Mouse (Mus musculus): ENCODE measurements around the gene Myh6.
"Not testable (repeated sequence)": the region's sequence is repeated elsewhere in the genome, so short reads cannot be mapped to it uniquely, and the experiment has no call there.

Gene Myh6

DNA sequence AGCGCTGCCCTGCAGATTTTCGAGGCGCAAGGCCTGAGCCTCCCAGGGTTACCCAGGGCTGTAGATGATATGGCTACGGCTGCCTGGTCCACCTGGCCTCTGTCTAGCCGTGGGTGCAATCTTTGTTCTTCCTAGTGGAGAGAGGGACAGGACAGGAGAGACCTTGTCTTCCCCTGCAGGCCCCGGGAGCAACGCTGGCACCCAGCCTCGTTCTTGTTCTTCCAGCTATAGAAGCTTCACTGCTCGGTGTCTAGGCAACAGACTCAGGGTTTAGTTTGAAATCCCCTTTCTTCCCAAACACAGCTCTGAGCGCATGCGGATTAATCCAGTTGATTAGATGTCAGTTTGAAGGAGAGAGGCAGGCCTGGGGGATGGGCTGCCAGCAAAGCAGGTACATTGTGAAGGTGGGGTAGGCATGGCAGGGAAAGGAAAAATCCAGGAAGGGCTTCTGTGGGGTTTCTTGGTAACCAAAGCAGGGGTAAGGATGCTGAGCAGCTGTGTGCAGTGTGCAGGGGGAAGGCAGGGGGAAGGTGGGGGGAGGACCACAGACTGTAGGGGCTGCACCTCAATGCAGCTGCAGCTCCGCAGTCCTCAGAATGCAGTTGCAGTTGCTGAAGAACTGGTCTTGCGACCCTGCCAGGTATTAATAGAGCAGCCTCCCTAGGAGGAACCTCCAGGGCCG lies 28.9 kb upstream of the Myh6 start:
- no peak for DNase-seq (ENCODE audit: inconsistent age in 2 of 2, low spot score in 1 of 2)

DNA sequence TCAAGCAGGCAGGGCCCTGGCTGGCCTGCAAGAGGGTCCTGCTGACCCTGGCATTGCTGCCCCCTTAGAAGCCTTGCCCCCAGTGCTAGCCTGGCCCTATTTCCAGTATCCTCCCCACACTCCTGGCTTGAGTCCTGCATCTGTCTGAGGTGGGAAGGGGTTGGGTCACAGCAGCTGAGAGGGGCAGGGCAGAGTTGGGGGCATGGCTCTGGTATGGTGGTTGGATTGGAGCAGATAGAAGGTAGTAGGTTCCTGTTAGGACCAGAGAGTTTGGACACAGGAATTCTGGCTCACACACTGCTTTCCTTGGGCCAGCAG lies 28.1 kb upstream of the Myh6 start:
- DNase-seq (ENCODE audit: inconsistent age in 2 of 2, low spot score in 1 of 2) = no peak

DNA sequence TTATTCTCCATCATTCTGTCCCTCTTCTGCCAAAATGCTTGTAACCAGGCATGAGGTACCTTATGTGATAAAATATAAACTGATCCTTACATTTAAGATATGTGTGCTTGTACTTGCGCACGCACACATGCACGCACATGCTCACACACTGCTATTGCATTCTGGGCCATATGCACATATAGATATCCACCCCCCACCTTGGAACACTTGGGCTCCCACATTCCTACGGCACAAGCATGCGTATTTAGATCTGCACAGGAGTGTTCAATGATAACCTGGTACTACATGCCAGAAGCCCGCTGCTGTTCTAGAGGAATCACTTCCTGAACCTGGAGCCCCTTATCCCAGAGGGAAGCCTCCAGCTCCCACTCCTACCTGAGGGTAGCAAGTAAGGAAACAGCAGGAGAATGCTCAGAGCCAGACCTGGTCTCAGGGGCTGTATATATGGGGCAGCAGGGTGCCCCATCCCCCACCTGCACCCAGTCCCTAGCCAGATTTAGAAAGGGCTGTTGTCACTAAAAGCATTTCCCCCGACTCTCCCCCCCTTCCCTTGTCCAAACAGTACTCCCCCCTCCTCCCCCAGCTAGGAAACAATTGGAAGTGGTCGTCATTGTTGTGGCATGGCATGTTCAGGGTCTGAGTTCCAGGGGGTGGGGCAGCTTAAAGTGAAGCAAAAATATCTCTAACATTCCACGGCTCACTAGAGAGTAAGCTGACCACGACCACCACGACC lies 27.6 kb upstream of the Myh6 start, which contains the start of gene Myh7:
Myh7 (minus strand) TSS at position 491 of the 733 bp plus-strand sequence.
- DNase-seq (ENCODE audit: inconsistent age in 2 of 2, low spot score in 1 of 2) = no peak

DNA sequence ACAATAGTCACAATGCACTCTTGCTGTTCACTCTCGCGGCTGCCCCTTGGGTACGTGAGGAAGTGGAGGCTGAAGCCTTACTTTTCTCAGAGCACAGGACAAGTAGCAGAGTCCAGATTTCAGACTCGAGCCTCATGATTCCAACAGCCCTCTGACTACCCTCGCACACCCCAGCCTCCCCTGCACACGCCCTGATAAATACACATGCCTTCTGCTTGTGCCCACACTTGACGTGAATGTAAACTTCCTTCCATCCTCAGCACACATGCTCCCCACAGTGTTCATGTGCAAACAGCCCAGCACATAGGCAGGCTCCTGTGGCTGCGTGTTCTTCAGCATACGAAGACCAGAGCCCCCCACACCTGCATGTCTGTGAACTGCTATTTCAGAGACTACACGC lies 26.9 kb upstream of the Myh6 start:
- no peak for DNase-seq (ENCODE audit: inconsistent age in 2 of 2, low spot score in 1 of 2)

DNA sequence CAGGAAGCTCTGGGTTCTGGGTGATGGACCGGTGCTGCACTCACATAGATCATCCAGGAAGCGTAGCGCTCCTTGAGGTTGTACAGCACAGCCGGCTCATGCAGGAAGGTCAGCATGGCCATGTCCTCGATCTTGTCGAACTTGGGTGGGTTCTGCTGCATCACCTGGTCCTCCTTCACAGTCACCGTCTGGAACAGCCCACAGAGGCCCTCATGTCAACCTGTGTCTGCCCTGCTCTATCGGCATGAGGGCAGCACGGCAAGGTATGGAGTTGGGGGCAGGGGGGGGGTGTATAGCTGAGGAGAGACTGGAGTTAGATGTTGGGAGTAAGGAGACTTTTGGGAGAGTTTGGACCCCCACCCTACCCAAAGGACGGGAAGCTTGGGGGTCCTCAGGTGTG lies 25.5 kb upstream of the Myh6 start:
- no peak for DNase-seq (ENCODE audit: inconsistent age in 2 of 2, low spot score in 1 of 2)

GRCm38 (mm10) chr14:54989886-54990441 lies 23.2 kb upstream of the Myh6 start:
- DNase-seq (ENCODE audit: inconsistent age in 2 of 2, low spot score in 1 of 2) = no peak

DNA sequence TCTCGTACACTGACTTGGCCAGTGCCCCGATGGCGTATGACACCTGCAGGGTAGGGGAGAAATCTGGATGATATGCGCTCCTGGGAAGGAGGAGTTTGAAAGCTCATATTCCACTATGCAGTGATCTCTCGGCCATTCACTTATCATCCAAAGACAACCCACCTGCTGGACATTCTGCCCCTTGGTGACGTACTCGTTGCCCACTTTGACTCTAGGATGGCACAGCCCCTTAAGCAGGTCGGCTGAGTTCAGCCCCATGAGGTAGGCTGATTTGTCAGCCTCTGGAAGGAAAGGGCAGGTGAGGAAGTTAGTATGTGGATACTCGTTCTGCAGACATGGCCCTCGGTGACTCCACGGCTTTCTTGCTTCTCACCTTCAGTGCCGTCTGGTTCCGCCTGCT lies 22.2 kb upstream of the Myh6 start:
- DNase-seq (ENCODE audit: inconsistent age in 2 of 2, low spot score in 1 of 2) = no peak

DNA sequence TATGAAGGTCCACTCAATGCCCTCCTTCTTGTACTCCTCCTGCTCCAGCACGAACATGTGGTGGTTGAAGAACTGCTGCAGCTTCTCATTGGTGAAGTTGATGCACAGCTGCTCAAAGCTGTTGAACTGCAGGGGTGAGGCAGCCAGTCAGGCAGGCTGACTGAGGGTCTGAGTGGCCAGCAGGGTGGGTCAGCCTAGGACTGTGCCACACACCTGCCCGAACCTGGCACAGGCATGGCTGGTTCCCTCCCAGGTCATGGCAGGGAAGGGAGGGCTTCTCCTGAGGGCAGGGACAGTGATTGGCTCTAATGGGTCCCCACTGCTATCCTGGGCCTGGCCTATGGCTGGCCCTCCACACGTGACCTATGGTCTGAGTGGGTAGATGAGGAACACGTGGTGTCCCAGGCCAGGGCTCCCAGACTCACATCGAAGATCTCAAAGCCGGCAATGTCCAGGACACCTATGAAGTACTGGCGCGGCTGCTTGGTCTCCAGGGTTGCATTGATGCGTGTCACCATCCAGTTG lies 21.7 kb upstream of the Myh6 start:
- DNase-seq (ENCODE audit: inconsistent age in 2 of 2, low spot score in 1 of 2) = not testable (repeated sequence)

- DNase-seq (ENCODE audit: inconsistent age in 2 of 2, low spot score in 1 of 2) = no peak
Observed at GRCm38 (mm10) chr14:54981934-54982333, 15.2 kb upstream of the Myh6 start.

DNA sequence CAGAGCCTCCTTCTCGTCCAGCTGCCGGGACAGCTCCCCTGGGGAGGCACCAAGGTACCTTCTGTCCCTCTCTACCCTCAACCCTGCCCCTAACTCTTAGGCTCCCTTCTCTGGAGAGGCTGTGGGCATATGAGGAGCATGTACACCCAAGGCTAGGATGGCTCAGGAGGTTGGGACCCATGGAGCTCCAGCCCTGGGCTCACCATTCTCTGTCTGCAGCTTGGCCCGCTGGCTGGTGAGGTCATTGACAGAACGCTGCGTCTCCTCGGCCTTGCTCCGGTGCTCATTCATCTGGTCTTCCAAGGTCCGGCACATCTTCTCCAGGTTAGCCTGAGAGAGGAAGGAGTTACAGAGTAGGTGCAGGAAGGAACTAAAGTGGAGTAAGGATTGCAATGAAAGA lies 11.9 kb upstream of the Myh6 start:
- no peak for DNase-seq (ENCODE audit: inconsistent age in 2 of 2, low spot score in 1 of 2)

DNA sequence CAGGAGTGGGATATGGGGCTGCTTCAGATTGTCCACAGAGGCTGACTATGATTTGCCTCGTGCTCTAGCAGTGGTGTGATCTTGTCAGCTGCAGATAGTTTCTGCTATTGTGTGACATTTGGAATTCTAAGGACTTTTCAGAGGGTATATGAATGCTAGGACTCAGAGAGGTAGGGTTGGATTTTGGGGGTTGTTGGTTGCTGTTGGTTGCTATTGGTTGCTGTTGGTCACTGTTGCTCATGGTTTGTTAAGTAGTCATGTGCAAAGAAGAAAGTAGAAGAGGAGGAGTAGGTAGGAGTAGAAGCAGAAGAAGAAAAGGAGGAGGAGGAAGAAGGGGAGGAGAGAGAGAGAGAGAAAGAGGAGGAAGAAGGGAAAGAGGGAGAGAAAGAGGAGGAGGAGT lies 9.9 kb upstream of the Myh6 start, which contains the start of gene Gm17428:
Gm17428 (plus strand) TSS at position 301 of the 400 bp plus-strand sequence.
- no peak for DNase-seq (ENCODE audit: inconsistent age in 2 of 2, low spot score in 1 of 2)

GRCm38 (mm10) chr14:54974068-54974791 lies 7.5 kb upstream of the Myh6 start:
- DNase-seq (ENCODE audit: inconsistent age in 2 of 2, low spot score in 1 of 2) = no peak

DNA sequence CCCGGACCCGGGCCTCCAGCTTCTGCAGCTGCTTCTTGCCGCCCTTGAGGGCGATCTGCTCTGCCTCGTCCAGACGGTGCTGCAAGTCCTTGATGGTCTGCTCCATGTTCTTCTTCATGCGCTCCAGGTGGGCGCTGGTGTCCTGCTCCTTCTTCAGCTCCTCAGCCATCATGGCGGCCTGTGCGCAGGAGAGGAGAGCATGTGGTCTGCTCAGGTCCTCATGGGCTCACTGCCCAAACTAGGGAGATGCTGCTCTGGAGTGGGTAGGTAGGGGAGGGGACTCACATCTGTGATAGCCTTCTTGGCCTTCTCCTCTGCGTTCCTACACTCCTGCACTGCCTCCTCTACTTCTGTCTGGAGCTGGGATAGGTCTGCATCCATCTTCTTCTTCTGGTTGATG lies 6.1 kb upstream of the Myh6 start:
- DNase-seq (ENCODE audit: inconsistent age in 2 of 2, low spot score in 1 of 2) = not testable (repeated sequence)

DNA sequence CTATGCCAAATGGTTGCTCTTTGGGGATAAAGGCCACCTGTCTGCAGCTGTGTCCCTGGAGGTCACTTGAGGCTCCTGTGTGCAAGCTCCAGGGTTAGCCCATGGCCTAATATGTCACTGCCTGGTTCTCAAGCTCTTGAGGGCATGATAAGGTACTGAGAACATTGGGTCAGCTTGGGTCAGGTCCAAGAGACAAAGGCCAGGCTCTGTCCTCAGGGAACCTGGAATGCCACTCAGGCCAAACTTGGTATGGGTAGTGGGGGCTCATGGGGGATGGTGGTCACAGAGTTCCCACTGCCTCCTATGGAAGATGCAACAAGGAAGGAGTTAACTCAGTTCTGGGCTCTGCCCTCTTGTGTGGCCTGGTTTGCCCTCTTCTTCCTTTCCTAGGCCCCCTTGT lies 1.6 kb upstream of the Myh6 start:
- DNase-seq (ENCODE audit: inconsistent age in 2 of 2, low spot score in 1 of 2) = no peak

GRCm38 (mm10) chr14:54967874-54968273 lies 1.1 kb upstream of the Myh6 start:
- DNase-seq (ENCODE audit: inconsistent age in 2 of 2, low spot score in 1 of 2) = no peak

DNA sequence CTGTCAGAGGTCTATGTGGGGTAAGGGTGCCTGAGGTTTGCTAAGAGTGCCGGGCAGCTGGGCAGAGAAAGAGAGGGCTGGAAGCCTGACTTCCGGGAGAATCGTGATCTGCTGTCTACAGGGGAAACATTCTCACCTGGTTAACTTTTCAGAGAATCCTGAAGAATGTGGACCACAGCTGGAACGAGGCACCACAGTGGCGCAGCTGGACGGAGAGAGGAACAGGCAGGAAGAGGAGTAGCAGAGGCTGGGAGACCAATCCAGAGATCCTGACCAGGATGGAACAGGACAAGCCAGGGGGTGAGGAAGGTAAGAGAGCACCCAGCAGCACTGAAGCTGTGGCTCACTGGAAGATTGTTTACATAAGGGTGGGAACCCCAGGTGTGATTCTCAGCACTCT lies 1.1 kb downstream of the Myh6 start:
- DNase-seq (ENCODE audit: inconsistent age in 2 of 2, low spot score in 1 of 2) = no peak

- no peak for DNase-seq (ENCODE audit: inconsistent age in 2 of 2, low spot score in 1 of 2)
Observed at GRCm38 (mm10) chr14:54965044-54965443, 1.7 kb downstream of the Myh6 start.

GRCm38 (mm10) chr14:54963727-54964126 lies 3.0 kb downstream of the Myh6 start:
- DNase-seq (ENCODE audit: inconsistent age in 2 of 2, low spot score in 1 of 2) = no peak

DNA sequence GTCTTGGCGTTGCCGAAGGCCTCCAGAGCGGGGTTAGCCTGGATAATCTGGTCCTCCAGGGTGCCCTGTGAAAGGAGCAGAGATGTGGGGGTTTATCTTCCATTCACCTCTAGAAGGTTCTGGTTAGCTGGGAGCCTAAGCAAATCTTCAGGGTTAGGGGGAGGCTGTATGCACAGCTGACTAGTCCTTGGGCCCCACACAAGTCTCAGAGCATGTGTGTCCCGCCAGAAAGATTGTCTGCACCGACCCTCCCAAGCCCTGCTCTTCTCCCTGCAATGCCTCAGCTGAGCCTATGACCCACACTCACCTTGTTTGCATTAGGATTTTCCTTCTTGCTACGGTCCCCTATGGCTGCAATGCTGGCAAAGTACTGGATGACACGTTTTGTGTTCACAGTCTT lies 4.0 kb downstream of the Myh6 start:
- no peak for DNase-seq (ENCODE audit: inconsistent age in 2 of 2, low spot score in 1 of 2)

DNA sequence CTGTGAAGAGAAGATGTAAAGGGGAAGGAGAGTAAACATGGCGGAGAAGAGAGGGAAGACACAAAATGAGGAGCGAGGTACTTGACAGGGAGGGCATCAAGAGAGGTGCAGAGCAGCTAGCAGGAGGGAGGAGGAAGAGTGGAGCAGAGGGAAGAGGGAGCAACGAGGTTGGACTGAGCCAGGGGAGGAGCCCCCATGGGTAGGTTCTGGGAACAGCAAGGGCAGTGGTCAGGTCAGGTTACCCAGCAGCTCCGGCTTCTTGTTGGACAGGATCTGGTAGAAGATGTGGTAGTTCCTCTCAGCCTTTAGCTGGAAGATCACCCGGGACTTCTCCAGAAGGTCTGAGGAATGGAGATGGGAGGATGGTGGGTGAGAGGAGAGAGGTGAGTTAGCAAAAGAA lies 5.2 kb downstream of the Myh6 start:
- DNase-seq (ENCODE audit: inconsistent age in 2 of 2, low spot score in 1 of 2) = no peak

DNA sequence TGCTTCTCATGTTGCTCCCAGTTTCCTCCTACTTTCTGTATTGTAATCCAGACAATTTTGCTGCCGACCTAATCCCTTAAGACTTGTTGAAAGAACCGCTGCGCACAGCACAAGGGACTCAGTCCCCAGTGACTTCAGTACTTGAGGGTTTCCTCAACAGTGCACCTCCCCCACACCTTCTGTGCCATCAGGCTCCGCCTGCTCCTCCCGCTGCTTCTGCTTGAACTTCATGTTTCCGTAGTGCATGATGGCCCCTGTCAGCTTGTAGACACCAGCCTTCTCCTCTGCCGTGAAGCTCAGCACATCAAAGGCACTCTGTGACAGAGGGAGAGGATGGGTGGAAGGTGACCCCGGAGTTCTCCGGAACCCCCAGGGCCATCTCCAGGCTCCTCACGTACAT lies 6.0 kb downstream of the Myh6 start:
- no peak for DNase-seq (ENCODE audit: inconsistent age in 2 of 2, low spot score in 1 of 2)
